30 mouse cellular contexts compared by ENCODE assay signal in the genomic region with DNA sequence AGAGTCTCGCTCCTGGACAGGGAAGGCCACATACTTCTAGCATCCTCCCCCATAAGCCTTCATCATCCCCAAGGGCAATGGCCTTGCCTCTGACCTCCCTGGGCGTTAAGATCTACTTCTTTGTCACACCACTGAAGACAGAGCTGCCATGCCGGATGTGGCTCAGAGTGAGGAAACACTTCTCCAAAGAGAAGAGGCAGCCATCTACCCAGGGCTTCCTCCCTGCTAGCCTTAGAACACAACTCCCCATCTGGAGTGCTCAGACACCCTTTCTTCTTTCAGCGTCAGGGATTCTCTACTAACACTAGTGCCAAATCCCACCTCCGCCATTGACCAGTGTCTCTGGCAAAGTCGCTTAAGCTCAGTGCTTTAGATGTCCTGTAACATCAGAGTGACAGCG. TPM values are rescaled to one million over a fixed set of nuclear protein-coding genes. Genes with fewer than 3 reads are reported as not detected.
DNase-seq lines count a peak whose midpoint lies in the region; ATAC-seq and TF ChIP-seq lines count a peak whose summit lies in the region.
"Had no signal": no experiment of that assay in that cellular context is flagged by ENCODE, and none has a peak within 500 bp of the region (broad histone marks: within the 10 kb centered on the region; RNA-seq: fewer than 3 reads in every experiment).

No protein-coding gene starts in this region.

- WGBS in kidney, postnatal 0 days = 73% methylated on average over 7 of the region's 7 CpGs
- 73% methylated on average over 7 of the region's 7 CpGs for WGBS in kidney, embryonic 14.5 days
- WGBS in embryonic facial prominence, embryonic 15.5 days = 64% methylated on average over 7 of the region's 7 CpGs
- WGBS in forebrain, postnatal 0 days = 73% methylated on average over 7 of the region's 7 CpGs

- H3K9me3 ChIP-seq in kidney, postnatal 0 days (replicated peaks; ENCODE audit: low read length) = no peaks in the 10 kb centered on the region
- no peaks in the 10 kb centered on the region for H3K9me3 ChIP-seq in kidney, embryonic 14.5 days (ENCODE audit: control insufficient read depth, low read length)
- no peaks in the 10 kb centered on the region for H3K9me3 ChIP-seq in embryonic facial prominence, embryonic 15.5 days (replicated peaks)
- H3K9me3 ChIP-seq in forebrain, postnatal 0 days (ENCODE audit: low read length) = no peaks in the 10 kb centered on the region
- H3K9me3 ChIP-seq: embryonic facial prominence, embryonic 12.5 days; heart, embryonic 13.5 days; kidney, embryonic 15.5 days; liver, embryonic 12.5 days; stomach, embryonic 15.5 days had no signal

- no peak overlapping the region for H3K9ac ChIP-seq in kidney, postnatal 0 days (ENCODE audit: low read depth, low read length)
- H3K9ac ChIP-seq in kidney, embryonic 14.5 days (ENCODE audit: low read depth, low read length) = no peak overlapping the region
- H3K9ac ChIP-seq in embryonic facial prominence, embryonic 15.5 days = no peak overlapping the region
- H3K9ac ChIP-seq in forebrain, postnatal 0 days = no peak overlapping the region
- H3K9ac ChIP-seq: embryonic facial prominence, embryonic 12.5 days; heart, embryonic 13.5 days; kidney, embryonic 15.5 days; liver, embryonic 12.5 days; lung, embryonic 14.5 days; stomach, embryonic 15.5 days had no signal

- H3K4me1 ChIP-seq in kidney, postnatal 0 days (replicated peaks; ENCODE audit: insufficient read depth, low read length) = peaks cover 39% of the 10 kb centered on the region
- H3K4me1 ChIP-seq in kidney, embryonic 14.5 days (ENCODE audit: control insufficient read depth, insufficient read depth, low read length) = peaks cover 39% of the 10 kb centered on the region
- H3K4me1 ChIP-seq in embryonic facial prominence, embryonic 15.5 days = peaks cover 94% of the 10 kb centered on the region
- 0 out of 2 replicates have a peak, but pooled peaks cover 4% of the 10 kb centered on the region for H3K4me1 ChIP-seq in forebrain, postnatal 0 days (ENCODE audit: insufficient read depth)

- ATAC-seq in kidney, postnatal 0 days (replicated peaks; ENCODE audit: low FRiP score, low read depth) = no peak
- ATAC-seq in kidney, embryonic 14.5 days (ENCODE audit: low FRiP score, low TSS enrichment) = no peak
- ATAC-seq in embryonic facial prominence, embryonic 15.5 days (ENCODE audit: insufficient number of reproducible peaks, low FRiP score, low TSS enrichment, low read depth) = no peak
- no peak for ATAC-seq in forebrain, postnatal 0 days
- no peak for ATAC-seq in megakaryocyte progenitor cell, adult 5-6 weeks (replicated peaks; ENCODE audit: poor library complexity)
- ATAC-seq: activated CD4-positive, CD25-positive, alpha-beta regulatory T cell, adult 4 months; forebrain, embryonic 14.5 days; hindbrain, postnatal 0 days; intestine, postnatal 0 days; liver, embryonic 12.5 days; midbrain, embryonic 16.5 days had no signal

- 0 out of 2 replicates have a peak, but pooled peaks cover 7% of the 10 kb centered on the region for H3K36me3 ChIP-seq in kidney, postnatal 0 days (ENCODE audit: insufficient read depth, low read length)
- no peaks in the 10 kb centered on the region; the same call in 1 of the 2 replicates for H3K36me3 ChIP-seq in kidney, embryonic 14.5 days (ENCODE audit: control insufficient read depth, insufficient read depth, low read length)
- H3K36me3 ChIP-seq in embryonic facial prominence, embryonic 15.5 days = 0 out of 2 replicates have a peak, but pooled peaks cover 5% of the 10 kb centered on the region
- no peaks in the 10 kb centered on the region for H3K36me3 ChIP-seq in forebrain, postnatal 0 days (ENCODE audit: insufficient read depth)
- H3K36me3 ChIP-seq: liver, embryonic 12.5 days; stomach, embryonic 15.5 days had no signal

- no peak overlapping the region for H3K4me3 ChIP-seq in kidney, postnatal 0 days (replicated peaks; ENCODE audit: low read depth, low read length)
- no peak overlapping the region for H3K4me3 ChIP-seq in kidney, embryonic 14.5 days (ENCODE audit: low read length)
- no peak overlapping the region for H3K4me3 ChIP-seq in embryonic facial prominence, embryonic 15.5 days (replicated peaks)
- no peak overlapping the region for H3K4me3 ChIP-seq in forebrain, postnatal 0 days (ENCODE audit: low read depth, low read length)
- H3K4me3 ChIP-seq: embryonic facial prominence, embryonic 12.5 days; heart, adult 2 months; liver, embryonic 12.5 days; stomach, embryonic 15.5 days had no signal

- no peak for DNase-seq in kidney, postnatal 0 days (ENCODE audit: low spot score)
- peak; percentile 33 for DNase-seq in CD4-positive helper T cell, adult 2 months (ENCODE audit: low read depth, low spot score)
- peak; percentile 18 to 33 for DNase-seq in thymus, postnatal 10 days (ENCODE audit: low spot score in 2 of 2)
- no peak for DNase-seq in layer of hippocampus, adult 9-11 months
- DNase-seq in forebrain, postnatal 0 days = no peak
- DNase-seq: adrenal gland, postnatal 25 days; cerebellum, adult 11 months; cerebellum, adult 9-11 months; gastrocnemius, postnatal 25 days; heart, adult 2 months; heart, postnatal 14 days; kidney, postnatal 4 days; lung, postnatal 36 days; right cerebral cortex, adult 18-20 months had no signal

- H3K27ac ChIP-seq in kidney, postnatal 0 days = 0 out of 2 replicates have a peak overlapping the region, but pooled peaks have one; percentile 1
- no peak overlapping the region for H3K27ac ChIP-seq in kidney, embryonic 14.5 days (ENCODE audit: low read depth, low read length)
- H3K27ac ChIP-seq in embryonic facial prominence, embryonic 15.5 days (replicated peaks) = 0 out of 2 replicates have a peak overlapping the region, but pooled peaks have one; percentile 3
- H3K27ac ChIP-seq in forebrain, postnatal 0 days (ENCODE audit: low read depth, low read length) = no peak overlapping the region
- H3K27ac ChIP-seq: embryonic facial prominence, embryonic 12.5 days; heart, adult 2 months; heart, embryonic 13.5 days; hindbrain, postnatal 0 days; liver, embryonic 12.5 days; stomach, embryonic 15.5 days had no signal

- H3K27me3 ChIP-seq in kidney, postnatal 0 days (ENCODE audit: insufficient read depth, low read length) = no peaks in the 10 kb centered on the region
- H3K27me3 ChIP-seq in kidney, embryonic 14.5 days (ENCODE audit: control insufficient read depth, insufficient read depth, low read length) = no peaks in the 10 kb centered on the region
- 0 out of 2 replicates have a peak, but pooled peaks cover 9% of the 10 kb centered on the region for H3K27me3 ChIP-seq in embryonic facial prominence, embryonic 15.5 days
- peaks cover 9% of the 10 kb centered on the region; the same call in 1 of the 2 replicates for H3K27me3 ChIP-seq in forebrain, postnatal 0 days (ENCODE audit: insufficient read depth, low read length)
- H3K27me3 ChIP-seq: embryonic facial prominence, embryonic 12.5 days; stomach, embryonic 15.5 days had no signal

- TF ChIP-seq CTCF in kidney, postnatal 0 days (IDR thresholded peaks at IDR 0.05; ENCODE audit: low read depth) = no peak
- TF ChIP-seq CTCF in forebrain, postnatal 0 days (IDR thresholded peaks at IDR 0.05; ENCODE audit: low read depth) = no peak

- no peak overlapping the region for H3K4me2 ChIP-seq in kidney, postnatal 0 days (ENCODE audit: low read length)
- H3K4me2 ChIP-seq in kidney, embryonic 14.5 days (replicated peaks; ENCODE audit: low read depth, low read length) = no peak overlapping the region
- 0 out of 2 replicates have a peak overlapping the region, but pooled peaks have one; percentile 60 for H3K4me2 ChIP-seq in embryonic facial prominence, embryonic 15.5 days (replicated peaks)
- no peak overlapping the region for H3K4me2 ChIP-seq in forebrain, postnatal 0 days (ENCODE audit: low read depth)
- H3K4me2 ChIP-seq: liver, embryonic 12.5 days had no signal

RNA-seq across cellular contexts. Expression of gene Myl3, which starts 7.5 kb away (rescaled TPM):
- polyA plus RNA-seq in kidney, postnatal 0 days (2015; fragmentation: Nextera tagmentation; extraction: Ambion mirVana) = 1.1 and 1.5 TPM in 2 replicates
- 0.96 and 1.4 TPM in 2 replicates for polyA plus RNA-seq in kidney, embryonic 14.5 days (2014; fragmentation: Nextera tagmentation; extraction: Ambion mirVana)
- polyA plus RNA-seq in embryonic facial prominence, embryonic 15.5 days (2015; fragmentation: Nextera tagmentation; extraction: Ambion mirVana) = 7.5 and 8.5 TPM in 2 replicates
- total RNA-seq in forebrain, postnatal 0 days (2014; rRNA removed) = 0.69 and 0.76 TPM in 2 replicates
- polyA plus RNA-seq in forebrain, postnatal 0 days (2015; fragmentation: Nextera tagmentation; extraction: Ambion mirVana) = 0.99 and 1.1 TPM in 2 replicates
- not detected in 2 replicates for total RNA-seq in megakaryocyte progenitor cell, adult 5-6 weeks (2015)
- not detected in 2 replicates for total RNA-seq in megakaryocyte progenitor cell, adult 5-6 weeks (2017)
- total RNA-seq: adrenal gland, postnatal 25 days; hindbrain, postnatal 0 days; layer of hippocampus, postnatal 14 days; MEL had no signal
- polyA plus RNA-seq: activated CD4-positive, CD25-positive, alpha-beta regulatory T cell, adult 4 months; intestine, postnatal 0 days had no signal

RNA-seq across cellular contexts. Expression of gene Pth1r, which starts 12.8 kb away (rescaled TPM):
- 179 and 192 TPM in 2 replicates for polyA plus RNA-seq in kidney, postnatal 0 days (2015; fragmentation: Nextera tagmentation; extraction: Ambion mirVana)
- polyA plus RNA-seq in kidney, embryonic 14.5 days (2014; fragmentation: Nextera tagmentation; extraction: Ambion mirVana) = 27.3 and 40.9 TPM in 2 replicates
- 133 and 145 TPM in 2 replicates for polyA plus RNA-seq in embryonic facial prominence, embryonic 15.5 days (2015; fragmentation: Nextera tagmentation; extraction: Ambion mirVana)
- 11.4 and 14.2 TPM in 2 replicates for total RNA-seq in forebrain, postnatal 0 days (2014; rRNA removed)
- 7.8 and 8.7 TPM in 2 replicates for polyA plus RNA-seq in forebrain, postnatal 0 days (2015; fragmentation: Nextera tagmentation; extraction: Ambion mirVana)
- 0.15 TPM in 1 of 2 replicates, not detected in the other for total RNA-seq in megakaryocyte progenitor cell, adult 5-6 weeks (2015)
- 0.92 TPM in 1 of 2 replicates, not detected in the other for total RNA-seq in megakaryocyte progenitor cell, adult 5-6 weeks (2017)
- polyA plus RNA-seq: activated CD4-positive, CD25-positive, alpha-beta regulatory T cell, adult 4 months had no signal

Comparison
In these comparisons a context has a peak if more than half of its experiments do, and no peak if none do; other contexts are left out.
1. H3K27ac ChIP-seq: peak in kidney, postnatal 0 days (single experiment) and embryonic facial prominence, embryonic 15.5 days (single experiment); none in kidney, embryonic 14.5 days (single experiment) and forebrain, postnatal 0 days (single experiment).
2. DNase-seq: peak in CD4-positive helper T cell, adult 2 months (single experiment) and thymus, postnatal 10 days (2 of 2); none in kidney, postnatal 0 days (single experiment), layer of hippocampus, adult 9-11 months (single experiment) and forebrain, postnatal 0 days (single experiment).